Mouse (Mus musculus) urinary bladder, adult 18-20 months (tissue): ENCODE measurements around the gene Zcchc10.
"Not testable (repeated sequence)": the region's sequence is repeated elsewhere in the genome, so short reads cannot be mapped to it uniquely, and the experiment has no call there.

Source experiments
- DNase-seq, 2 experiments: peaks; one replicate each; pipeline ENCODE4 v3.0.0; 2022; ENCODE audit warnings: low spot score in 2 of 2, mixed read lengths in 2 of 2

Gene Zcchc10

GRCm38 (mm10) chr11:53324512-53324968 is at the start of gene Zcchc10:
TSS of gene Zcchc10 (plus strand) at chr11:53324679.
- peak; percentile 80 to 82 for DNase-seq

- no peak for DNase-seq
These were observed 49.1 kb upstream of the Zcchc10 start for GRCm38 (mm10) chr11:53275358-53275757.

DNA sequence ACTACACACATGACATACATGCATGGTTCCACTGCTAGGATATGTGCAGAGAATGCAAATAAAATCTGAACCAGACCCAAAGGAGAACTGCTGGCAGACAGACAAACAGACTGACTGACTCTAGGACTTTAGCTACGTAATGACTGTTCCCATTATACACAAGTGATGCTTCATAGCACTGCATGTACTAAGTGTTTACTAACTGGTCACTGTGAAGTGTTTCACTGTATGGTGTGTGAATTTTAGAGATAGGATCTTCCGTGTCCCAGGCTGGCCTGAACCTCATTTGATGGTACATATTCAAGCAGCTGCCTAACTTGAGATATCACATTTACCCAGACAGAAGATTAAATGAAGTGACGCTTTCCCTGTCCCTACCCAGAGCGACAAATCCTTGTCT is 46.1 kb upstream of the Zcchc10 start:
- no peak for DNase-seq

- no peak for DNase-seq
These were observed 38.6 kb upstream of the Zcchc10 start for GRCm38 (mm10) chr11:53285885-53286284.

GRCm38 (mm10) chr11:53290187-53290586 is 34.3 kb upstream of the Zcchc10 start:
- DNase-seq, result not testable (repeated sequence)

GRCm38 (mm10) chr11:53290871-53291270 is 33.6 kb upstream of the Zcchc10 start:
- no peak for DNase-seq

GRCm38 (mm10) chr11:53294441-53294840 is 30.0 kb upstream of the Zcchc10 start:
- no peak for DNase-seq

DNA sequence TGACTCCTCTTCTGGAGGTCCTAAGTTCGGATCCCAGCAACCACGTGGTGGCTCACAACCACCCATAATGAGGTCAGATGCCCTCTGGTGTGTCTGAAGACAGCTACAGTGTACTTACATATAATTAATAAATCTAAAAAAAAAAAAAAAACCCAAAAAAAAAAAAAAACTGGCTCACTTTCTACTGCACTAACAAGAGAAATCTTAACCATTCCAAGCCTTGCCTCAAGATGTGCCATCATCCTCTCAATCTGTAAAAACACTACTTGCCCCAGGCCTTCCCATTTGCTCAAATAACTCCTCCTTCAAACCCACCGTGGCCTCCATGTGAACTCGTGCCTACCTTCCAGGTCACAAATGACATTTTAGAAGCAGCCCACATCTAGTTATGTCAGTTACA is 27.6 kb upstream of the Zcchc10 start:
- DNase-seq, result no peak

- no peak for DNase-seq
These were observed 26.3 kb upstream of the Zcchc10 start for GRCm38 (mm10) chr11:53297947-53298860.

DNA sequence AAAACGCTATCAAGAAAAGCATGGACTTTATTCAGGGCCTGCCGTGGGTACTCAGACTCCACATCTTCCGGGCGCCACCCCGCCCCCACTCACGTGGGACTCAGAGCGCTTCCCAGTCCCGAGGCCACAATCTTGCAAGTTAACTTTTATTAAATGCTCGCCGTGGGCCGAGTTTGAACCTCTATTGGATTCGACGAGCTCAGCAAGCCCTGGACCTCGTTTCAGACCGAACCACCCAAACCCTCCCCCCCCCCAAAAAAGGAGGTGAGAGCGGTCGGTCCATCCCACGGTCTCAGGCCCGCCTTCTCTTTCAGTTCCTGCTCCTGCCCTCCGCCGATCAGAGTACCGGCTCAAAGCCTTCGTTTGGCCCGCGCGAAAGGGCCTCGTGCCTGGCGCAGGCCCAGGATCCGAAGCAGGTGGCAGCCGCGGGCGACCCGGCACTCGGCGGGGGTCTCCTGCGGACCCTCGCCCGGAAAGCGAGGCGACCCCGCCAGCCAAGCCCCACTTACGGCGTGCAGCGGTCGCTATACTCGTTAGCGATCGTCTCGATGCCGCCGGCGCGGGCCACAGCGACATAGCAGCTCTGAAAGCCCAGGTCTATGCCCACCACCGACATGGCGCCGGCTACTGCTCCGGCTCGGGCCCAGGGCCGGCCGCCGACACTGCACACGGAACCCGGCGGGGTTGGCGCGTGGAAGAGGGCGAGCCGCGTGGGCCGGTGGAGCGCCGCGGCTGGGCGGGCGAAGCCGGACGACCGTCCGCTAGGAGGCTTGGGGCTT is 24.7 kb upstream of the Zcchc10 start:
- DNase-seq, result peak; percentile 37 to 61

DNA sequence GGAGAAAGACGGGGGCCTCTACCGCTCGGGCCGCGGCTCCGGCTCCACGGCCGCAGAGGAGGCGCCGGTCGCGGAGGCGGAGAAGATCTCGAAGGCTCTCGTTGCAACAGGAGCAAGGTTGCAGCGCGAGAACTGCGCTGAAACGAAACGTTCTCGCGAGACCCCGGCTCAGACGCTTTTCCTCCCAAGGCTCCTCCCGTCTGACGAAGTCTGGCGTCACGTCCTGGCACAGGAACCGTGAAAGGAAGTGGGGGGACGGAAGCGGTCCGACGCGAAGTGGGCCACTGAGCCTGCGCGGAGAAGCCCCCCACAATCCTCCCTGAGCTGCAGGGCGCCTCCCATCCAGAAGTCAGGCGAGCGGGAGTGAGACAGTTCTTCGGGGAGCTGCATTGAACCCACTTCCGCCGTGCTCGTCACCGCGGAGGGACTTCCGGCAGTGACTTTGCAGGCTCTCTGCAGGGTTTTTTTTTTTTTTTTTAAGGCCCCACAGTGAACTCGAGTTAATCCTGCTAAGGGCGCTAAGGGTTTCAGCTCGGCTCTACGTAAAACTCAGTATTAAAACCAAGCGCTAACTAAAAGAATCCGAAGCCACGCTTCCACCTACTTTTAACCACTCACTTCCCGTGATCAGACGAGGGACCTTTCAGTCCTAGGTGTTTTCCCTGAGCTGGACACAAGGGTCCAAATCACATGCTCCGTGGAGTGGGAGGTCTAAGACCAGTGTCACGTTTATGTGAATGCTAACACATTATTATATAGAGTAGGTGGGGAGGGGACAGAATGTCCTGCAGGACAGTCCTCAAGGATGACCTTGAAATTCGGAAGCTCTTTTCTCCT is 23.9 kb upstream of the Zcchc10 start, which contains the start of gene Hspa4:
TSS of gene Hspa4 (minus strand) at position 128 of the 837 bp plus-strand sequence.
- DNase-seq, result peak; percentile 91 to 97

GRCm38 (mm10) chr11:53301167-53301515 is 23.3 kb upstream of the Zcchc10 start:
- DNase-seq, result no peak

DNA sequence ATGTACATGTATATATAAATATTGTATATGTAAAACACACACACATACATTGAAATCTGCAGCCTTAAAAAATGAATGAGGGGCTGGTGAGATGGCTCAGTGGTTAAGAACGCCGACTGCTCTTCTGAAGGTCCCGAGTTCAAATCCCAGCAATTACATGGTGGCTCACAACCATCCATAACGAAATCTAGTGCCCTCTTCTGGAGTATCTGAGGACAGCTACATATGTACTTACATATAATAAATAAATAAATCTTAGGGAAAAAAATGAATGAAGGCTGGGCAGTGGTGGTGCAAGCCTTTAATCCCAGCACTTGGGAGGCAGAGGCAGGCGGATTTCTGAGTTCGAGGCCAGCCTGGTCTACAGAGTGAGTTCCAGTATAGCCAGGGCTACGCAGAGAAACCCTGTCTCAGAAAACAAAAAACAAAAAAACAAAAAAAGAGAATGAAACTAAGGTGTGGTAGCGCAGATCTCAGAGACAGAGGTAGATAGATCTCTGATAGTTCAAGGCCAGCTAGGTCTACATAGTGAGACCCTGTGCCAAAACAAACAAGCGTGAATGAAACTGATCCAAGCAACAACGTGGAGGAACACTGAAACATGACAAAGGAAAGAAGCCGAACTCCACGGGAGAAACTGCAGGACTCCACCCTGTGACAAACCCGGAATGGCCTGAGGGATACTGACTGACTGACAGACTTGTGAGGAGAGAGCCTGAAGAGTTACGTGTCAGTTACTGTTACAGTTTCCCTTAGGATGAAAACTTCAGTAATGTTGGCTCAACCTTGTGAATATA is 20.2 kb upstream of the Zcchc10 start:
- DNase-seq, result no peak

DNA sequence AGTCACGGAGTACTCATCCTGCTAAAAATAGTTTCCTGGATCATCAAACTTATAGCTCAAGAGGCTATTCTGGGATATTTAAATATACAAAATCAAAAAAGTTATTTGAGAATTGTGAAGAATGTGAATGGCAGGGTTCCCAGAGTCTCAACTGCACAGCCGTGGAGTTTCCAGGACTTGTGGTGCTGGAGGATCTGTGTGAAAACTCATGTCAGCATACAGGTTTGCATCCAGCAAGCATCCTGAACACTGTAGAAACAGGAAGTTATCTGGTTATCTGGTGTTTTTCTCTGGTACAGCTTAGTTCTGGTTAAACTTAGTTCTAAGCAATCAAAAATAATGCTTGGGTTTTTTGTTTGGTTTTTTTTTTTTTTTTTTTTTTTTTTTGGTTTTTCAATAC is 17.5 kb upstream of the Zcchc10 start:
- DNase-seq, result no peak

- DNase-seq, result no peak
These were observed 16.9 kb upstream of the Zcchc10 start for GRCm38 (mm10) chr11:53307558-53308065.

DNA sequence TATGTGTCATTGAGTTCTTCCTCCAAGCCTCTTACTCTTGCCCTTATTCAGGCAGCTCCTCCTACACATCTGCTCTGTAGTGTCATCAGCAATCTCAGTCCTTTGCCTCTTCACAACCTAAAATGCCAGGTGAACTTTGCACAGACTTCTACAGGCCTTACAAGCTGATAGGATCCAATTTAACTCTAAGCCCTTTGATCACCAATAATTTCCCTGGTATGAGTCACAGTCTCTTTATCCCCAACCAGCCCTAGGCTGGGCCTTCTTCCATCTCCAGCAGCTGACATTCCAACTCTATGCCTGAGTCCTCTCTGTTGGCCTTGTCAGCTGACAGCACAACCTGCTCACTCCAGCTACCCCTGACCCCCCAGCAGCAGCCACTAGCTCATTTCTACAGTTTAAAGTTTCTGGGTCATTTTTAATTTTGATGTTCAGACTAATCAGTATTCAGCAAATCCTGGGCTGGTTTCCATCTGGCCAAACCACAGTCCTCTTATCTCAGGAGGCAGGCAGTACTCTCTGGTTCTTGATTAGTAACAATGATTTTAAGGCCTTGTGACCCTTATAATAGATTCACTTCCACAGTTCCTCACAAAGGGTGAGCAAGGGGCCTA is 16.1 kb upstream of the Zcchc10 start:
- DNase-seq, result peak in 1 of 2 experiments; percentile 48

DNA sequence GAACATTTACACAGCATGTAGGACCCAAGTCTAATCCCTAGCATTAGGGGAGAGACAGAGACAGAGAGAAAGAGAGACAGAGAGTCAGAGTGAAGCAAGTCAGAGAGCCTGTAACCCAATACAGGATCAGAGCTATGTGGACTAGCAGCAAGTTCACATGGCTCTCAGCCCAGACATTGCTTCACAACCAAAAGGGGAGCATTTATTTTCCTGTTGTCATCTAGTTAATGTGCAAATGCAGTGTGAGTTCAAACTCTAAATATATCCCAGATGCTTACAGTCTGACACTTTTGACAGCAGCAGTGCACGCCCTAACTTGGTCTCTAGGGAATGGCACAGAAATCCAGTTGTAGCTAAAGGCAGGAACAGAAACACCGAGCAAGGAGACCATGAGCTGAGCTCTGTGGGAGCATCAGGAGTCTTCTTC is 15.6 kb upstream of the Zcchc10 start:
- DNase-seq, result peak; percentile 17 to 69

GRCm38 (mm10) chr11:53311385-53311784 is 13.1 kb upstream of the Zcchc10 start:
- DNase-seq, result no peak

DNA sequence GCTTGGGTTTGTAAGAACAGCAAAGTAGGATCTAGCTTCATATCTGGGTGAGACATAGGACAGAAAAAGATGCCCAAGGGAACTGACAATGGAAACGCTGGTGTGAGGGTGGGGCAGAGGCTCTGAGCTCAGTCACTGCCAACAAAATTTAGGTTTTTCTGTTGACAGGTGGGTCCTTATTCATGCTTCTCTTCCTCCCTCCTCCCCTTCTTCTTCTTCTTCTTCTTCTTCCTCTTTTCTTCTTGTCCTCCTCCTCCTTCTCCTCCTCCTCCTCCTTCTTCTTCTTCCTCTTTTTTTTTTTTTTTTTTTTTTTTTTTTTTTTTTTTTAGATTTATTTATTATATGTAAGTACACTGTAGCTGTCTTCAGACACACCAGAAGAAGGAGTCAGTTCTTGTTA is 11.7 kb upstream of the Zcchc10 start:
- not testable (repeated sequence) for DNase-seq

DNA sequence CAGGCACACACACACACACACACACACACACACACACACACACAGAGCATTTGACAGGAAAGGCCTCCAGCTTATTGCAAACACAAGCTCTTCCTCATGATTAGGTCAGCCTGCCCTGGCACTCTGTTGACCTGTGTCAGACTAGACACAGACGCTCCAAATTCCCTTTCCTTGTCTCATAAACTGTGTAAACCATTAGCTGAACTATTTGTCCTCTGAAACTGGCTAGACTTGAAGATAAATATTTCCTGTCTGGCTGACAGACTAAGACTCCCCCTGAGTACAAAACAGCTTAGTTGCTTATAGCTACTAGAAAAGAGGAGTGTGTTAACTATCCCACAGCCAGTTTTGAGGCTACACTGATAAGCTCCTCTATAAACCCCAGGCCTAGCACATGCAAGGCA is 9.7 kb upstream of the Zcchc10 start:
- DNase-seq, result peak in 1 of 2 experiments; percentile 37
